Mouse (Mus musculus) frontal cortex, postnatal 36 days (tissue): ENCODE measurements around the gene Txn1.

Experiments
- DNase-seq, 2 experiments: peaks; one replicate each; pipeline ENCODE4 v3.0.0; 2022; ENCODE audit warnings: low spot score in 2 of 2

Txn1 gene

GRCm38 (mm10) chr4:57942892-57943291 lies 13.3 kb downstream of the Txn1 start:
- DNase-seq = no peak

- DNase-seq = no peak
These were observed 15.6 kb downstream of the Txn1 start for GRCm38 (mm10) chr4:57940631-57941030.

- DNase-seq = no peak
These were observed 18.9 kb downstream of the Txn1 start for GRCm38 (mm10) chr4:57937292-57937691.

GRCm38 (mm10) chr4:57934181-57934580 lies 22.0 kb downstream of the Txn1 start:
- DNase-seq = no peak

- DNase-seq = no peak
These were observed 25.5 kb downstream of the Txn1 start for GRCm38 (mm10) chr4:57930559-57931170.

GRCm38 (mm10) chr4:57927464-57928205 lies 28.6 kb downstream of the Txn1 start:
- DNase-seq = no peak

GRCm38 (mm10) chr4:57924556-57925071 lies 31.6 kb downstream of the Txn1 start:
- DNase-seq = no peak

GRCm38 (mm10) chr4:57922171-57922570 lies 34.0 kb downstream of the Txn1 start:
- no peak for DNase-seq

- DNase-seq = no peak
These were observed 35.7 kb downstream of the Txn1 start for GRCm38 (mm10) chr4:57920522-57920921.

- DNase-seq = no peak
These were observed 36.5 kb downstream of the Txn1 start for GRCm38 (mm10) chr4:57919494-57920423.

- no peak for DNase-seq
These were observed 39.5 kb downstream of the Txn1 start for GRCm38 (mm10) chr4:57916711-57917110.

GRCm38 (mm10) chr4:57916201-57916661 lies 40.0 kb downstream of the Txn1 start, which contains the start of gene D630039A03Rik:
Gene D630039A03Rik, minus strand, starts transcription at chr4:57916297.
- DNase-seq = no peak

- DNase-seq = peak in 1 of 2 experiments; percentile 27
These were observed 40.8 kb downstream of the Txn1 start for GRCm38 (mm10) chr4:57915216-57915965.

GRCm38 (mm10) chr4:57914193-57915190 lies 41.7 kb downstream of the Txn1 start:
- DNase-seq = no peak

- DNase-seq = no peak
These were observed 43.2 kb downstream of the Txn1 start for GRCm38 (mm10) chr4:57913021-57913420.

GRCm38 (mm10) chr4:57908860-57909259 lies 47.4 kb downstream of the Txn1 start:
- DNase-seq = no peak

- no peak for DNase-seq
These were observed 49.5 kb downstream of the Txn1 start for GRCm38 (mm10) chr4:57906708-57907107.

- DNase-seq = no peak
These were observed 51.6 kb downstream of the Txn1 start for GRCm38 (mm10) chr4:57904638-57905037.

GRCm38 (mm10) chr4:57904211-57904610 lies 52.0 kb downstream of the Txn1 start:
- peak; percentile 40 to 60 for DNase-seq

GRCm38 (mm10) chr4:57902619-57903018 lies 53.6 kb downstream of the Txn1 start:
- DNase-seq = no peak
